Mouse (Mus musculus) c-Kit-negative CD71-positive TER-119-positive erythroid progenitor cells, embryonic 14.5 days (primary cell): ENCODE measurements around the gene Slc25a4.

Experiments
- DNase-seq: peaks from one replicate; pipeline ENCODE4 v3.0.0-alpha.2; 2013; ENCODE audit warnings: low read depth, low spot score

Slc25a4 gene

DNA sequence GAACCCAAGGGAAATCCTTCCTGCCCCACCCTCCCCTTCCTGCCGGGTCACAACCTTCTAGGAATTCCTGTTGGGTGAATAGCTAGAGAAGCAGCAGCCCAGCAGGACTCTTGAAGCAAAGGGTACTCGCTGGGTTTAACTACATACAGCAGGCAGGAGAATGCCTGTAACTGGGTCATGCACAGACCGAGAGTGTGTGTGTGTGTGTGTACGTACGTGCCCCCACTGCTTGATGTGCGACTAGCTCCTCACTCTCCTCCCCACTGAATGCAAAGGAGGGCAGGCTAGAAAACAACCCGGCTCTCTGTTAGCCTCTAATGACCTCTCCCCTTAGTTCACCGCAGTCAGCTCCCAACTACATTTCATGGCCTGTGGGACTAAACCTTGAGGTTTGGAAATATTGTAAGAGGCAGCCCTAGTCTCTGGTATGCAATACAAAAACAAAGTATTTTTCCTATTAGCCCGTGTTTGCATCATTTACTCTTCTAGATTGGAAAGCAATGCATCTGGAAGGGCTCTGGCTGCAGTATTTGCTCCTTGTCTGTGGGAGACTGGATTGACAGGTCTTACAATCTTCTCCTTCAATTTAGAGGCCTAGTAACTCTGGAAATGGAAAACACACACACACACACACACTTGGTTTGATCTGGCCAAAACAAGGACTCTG, 6.0 kb downstream of the Slc25a4 start:
- no peak for DNase-seq

- DNase-seq: no peak
Observed at GRCm38 (mm10) chr8:46204301-46204700, 6.8 kb downstream of the Slc25a4 start.

- DNase-seq: no peak
Observed at GRCm38 (mm10) chr8:46202350-46202749, 8.7 kb downstream of the Slc25a4 start.

DNA sequence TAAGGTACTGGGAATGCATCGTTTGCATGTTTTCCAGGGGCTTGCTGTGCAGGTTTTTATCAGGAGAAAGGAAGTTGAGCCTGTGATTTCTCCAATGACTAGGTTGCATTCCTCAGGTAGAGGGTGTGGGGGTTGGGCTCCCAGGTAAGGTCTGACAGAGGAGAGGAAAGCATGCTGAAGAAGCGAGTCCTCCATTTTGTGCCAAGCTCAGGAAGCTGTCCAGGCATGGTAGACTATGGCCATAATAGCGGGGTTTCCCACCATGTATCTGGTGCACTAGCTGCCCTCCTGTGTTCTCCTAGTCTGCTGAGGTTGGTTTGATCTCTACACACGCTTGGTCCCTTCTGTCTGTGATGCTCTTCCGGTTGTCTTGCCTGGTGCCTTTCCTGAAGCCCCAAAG, 13.4 kb downstream of the Slc25a4 start:
- no peak for DNase-seq

DNA sequence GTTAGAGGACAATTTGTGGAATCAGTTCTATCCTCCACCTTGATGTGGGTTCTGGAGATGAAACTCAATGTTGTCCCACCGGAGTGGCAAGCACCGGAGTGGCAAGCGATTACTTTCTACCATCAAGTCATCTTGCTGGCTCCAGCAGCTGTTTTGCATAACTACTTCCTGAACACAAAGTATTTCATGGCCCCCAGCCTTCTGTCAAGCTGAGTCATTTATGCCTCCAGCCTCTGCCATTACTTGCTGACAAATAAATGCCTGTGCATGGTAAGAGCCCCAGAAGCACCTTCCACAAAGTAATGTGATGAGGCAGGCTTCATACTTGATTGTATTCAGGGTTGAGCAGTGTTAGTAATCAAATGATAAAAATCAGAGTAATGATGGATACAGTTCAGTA, 14.2 kb downstream of the Slc25a4 start:
- no peak for DNase-seq

DNA sequence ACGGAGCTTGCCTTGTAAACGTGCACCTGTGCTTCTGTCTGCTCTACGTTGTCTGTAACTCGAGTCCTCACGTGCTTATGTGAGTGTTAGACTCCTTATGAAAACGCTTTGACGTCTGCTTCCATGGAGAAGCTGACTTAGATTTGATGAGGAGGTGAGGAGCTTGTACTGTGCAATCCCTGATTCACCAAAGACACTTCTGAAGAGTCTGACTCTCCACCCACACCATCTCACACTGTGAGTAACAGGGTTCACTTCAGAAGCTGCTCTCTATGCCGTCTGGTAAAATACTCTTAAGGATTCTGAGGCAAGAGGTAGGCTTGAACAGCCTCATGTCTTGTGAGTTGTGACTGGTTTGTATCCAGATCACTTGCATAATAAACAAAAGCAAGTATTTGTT, 18.0 kb downstream of the Slc25a4 start:
- no peak for DNase-seq

DNA sequence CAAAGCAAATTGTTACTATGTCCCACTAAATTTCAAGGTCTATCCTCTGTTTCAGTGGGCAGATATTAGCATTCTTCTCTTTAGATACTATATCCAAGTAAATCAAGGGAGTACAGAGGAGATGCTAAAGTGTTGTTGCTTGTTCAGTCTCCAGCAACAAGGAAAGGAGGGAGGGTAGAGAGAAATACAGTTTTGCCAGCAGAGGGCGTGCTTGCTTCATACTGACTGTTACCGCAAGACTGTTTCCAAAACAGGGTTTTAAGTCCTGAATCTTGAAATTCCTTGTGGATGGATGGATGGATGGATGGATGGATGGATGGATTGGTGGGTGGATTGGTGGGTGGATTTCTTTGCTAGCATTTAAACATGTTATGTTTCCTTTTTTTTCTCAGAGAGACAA, 25.7 kb downstream of the Slc25a4 start:
- DNase-seq: peak; percentile 30

- no peak for DNase-seq
Observed at GRCm38 (mm10) chr8:46180136-46180535, 30.9 kb downstream of the Slc25a4 start.

GRCm38 (mm10) chr8:46173651-46174050, 37.4 kb downstream of the Slc25a4 start:
- DNase-seq: no peak

DNA sequence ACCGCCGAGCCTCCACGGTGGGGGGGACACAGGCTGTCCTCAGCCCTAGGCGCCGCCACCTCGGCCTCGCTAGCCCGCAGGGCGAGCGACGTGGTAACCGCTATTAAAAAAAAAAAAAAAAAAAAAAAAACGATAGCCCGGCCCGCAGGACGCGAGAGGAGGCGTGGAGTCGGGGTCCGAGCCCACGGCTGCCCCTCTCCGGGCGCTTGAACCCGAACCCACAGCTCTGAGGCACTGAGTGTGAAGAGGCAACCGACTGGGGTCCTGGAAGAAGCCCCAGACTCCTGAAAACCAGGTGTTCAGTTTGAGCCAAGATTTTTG, 47.3 kb downstream of the Slc25a4 start:
- DNase-seq: no peak

DNA sequence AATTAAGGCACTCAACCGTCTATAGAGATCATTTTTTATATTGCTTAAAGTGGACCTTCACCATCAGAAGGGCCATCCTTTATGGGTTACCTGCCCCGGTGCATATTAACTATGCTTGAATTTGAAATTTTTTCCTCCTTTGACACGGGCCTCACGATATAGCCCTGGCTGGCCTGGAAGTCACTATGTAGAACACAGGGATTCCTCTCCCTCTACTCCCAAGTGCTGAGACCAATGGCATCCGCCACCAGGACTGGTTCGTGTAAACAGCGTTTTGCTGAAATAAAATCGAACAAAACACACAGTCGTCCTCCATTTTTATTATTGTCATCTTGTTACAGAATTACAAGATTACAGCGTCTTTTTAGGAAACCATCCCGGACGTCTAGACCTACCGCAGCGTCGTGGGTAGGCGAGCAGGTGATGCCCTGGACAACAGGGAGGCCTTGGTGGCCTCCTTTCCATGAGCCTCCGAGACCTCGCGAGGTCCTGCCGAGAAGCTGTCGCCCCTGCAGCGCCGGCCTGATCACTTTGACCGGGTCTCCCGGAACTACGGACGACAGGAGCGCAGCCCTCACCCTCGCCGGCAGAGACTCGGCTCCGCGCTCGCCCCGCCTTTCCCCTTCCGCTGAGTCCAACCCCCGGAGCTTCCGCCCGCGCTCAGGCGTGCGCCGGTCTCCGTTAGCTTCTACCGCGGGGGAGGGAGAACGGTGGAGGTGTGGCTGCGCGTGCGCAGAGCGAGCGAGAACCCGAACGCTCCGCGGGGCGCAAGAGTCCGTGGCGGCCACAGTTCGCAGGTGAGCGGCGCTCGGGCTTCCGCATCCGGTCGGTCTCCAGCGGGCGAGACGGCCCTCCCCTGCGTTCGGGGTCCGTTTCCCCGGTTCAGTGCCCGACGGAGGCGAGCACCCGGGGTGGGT, 47.9 kb downstream of the Slc25a4 start:
- DNase-seq: peak; percentile 91
